Mouse (Mus musculus) lung, embryonic 14.5 days (tissue): Measurements from ENCODE around the gene Serpinf1. TPM values are rescaled to one million over a fixed set of nuclear protein-coding genes. Genes with fewer than 3 reads are reported as not detected.

ENCODE experiments used
- ATAC-seq: fragments of 200-750 bp; cut with Nextera tagmentation; 2 replicates; pipeline ENCODE4 v1.8.0; 2017; ENCODE audit warnings: mild to moderate bottlenecking, moderate TSS enrichment, moderate library complexity; ENCODE audit not compliant: insufficient read depth
- DNase-seq: peaks from one replicate; pipeline ENCODE4 v3.0.0-alpha.2; 2015
- H3K27ac ChIP-seq: fragments of 300-500 bp; sonication (generic); 2 replicates; pipeline ENCODE4 v1.5.1; 2014; ENCODE audit warnings: low read depth, mild to moderate bottlenecking, moderate library complexity
- H3K27me3 ChIP-seq: fragments of 300-500 bp; sonication (generic); 2 replicates; pipeline ENCODE4 v1.6.1; 2014; ENCODE audit warnings: low read length, control low read depth; ENCODE audit not compliant: insufficient read depth
- H3K36me3 ChIP-seq: fragments of 300-500 bp; sonication (generic); 2 replicates; pipeline ENCODE4 v1.6.1; 2014; ENCODE audit warnings: control low read depth; ENCODE audit not compliant: insufficient read depth
- H3K4me1 ChIP-seq: fragments of 300-500 bp; sonication (generic); 2 replicates; pipeline ENCODE4 v1.6.1; 2014; ENCODE audit warnings: antibody characterized with exemption, control low read depth; ENCODE audit not compliant: insufficient read depth
- H3K4me2 ChIP-seq: fragments of 300-500 bp; sonication (generic); 2 replicates; pipeline ENCODE4 v1.6.1; 2014; ENCODE audit warnings: mild to moderate bottlenecking
- H3K4me3 ChIP-seq: fragments of 300-500 bp; sonication (generic); 2 replicates; pipeline ENCODE4 v1.5.1; 2014; ENCODE audit warnings: low read depth, low read length
- H3K9ac ChIP-seq: fragments of 300-500 bp; sonication (generic); 2 replicates; pipeline ENCODE4 v1.6.1; 2014
- H3K9me3 ChIP-seq: fragments of 300-500 bp; sonication (generic); 2 replicates; pipeline ENCODE4 v1.6.1; 2016; ENCODE audit warnings: low read depth, low read length, control low read depth
- CTCF ChIP-seq: IDR thresholded peaks from 2 replicates; pipeline ENCODE4 v1.5.1; 2016; ENCODE audit warnings: antibody characterized with exemption, low read depth
- WGBS: fragments of 180-500 bp; shearing (Covaris S2); extraction: QIAGEN DNeasy Blood & Tissue Kit; methylation state at CpG from one replicate; pipeline ENCODE4 v1.1.7; 2014; 5-methylcytosine and 5-hydroxymethylcytosine counted together
- polyA plus RNA-seq: library from polyadenylated mRNA; unstranded; fragments of >200 nt; fragmentation: Nextera tagmentation; extraction: Ambion mirVana; gene quantifications from 2 replicates; pipeline ENCODE4 v1.2.1, GENCODE M21; 2014

The Serpinf1 gene
- polyA plus RNA-seq, 1 experiment from 2014 or later, result 41.7 TPM

- peak; percentile 76 for TF ChIP-seq CTCF
- Histone ChIP-seq H3K4me1 (no peaks in the 10 kb centered on the region), H3K36me3 (peaks cover 5% of the 10 kb centered on the region; the same call in 1 of the 2 replicates), H3K27ac (no peak overlapping the region), H3K4me2 (no peak overlapping the region), H3K9ac (no peak overlapping the region), H3K9me3 (no peaks in the 10 kb centered on the region), H3K4me3 (no peak overlapping the region), H3K27me3 (no peaks in the 10 kb centered on the region)
- ATAC-seq, result no peak
- peak; percentile 66 for DNase-seq
- 41% methylated on average over 3 of the region's 3 CpGs for WGBS
Measured at GRCm38 (mm10) chr11:75406865-75407264, 15.6 kb downstream of the Serpinf1 start.

- 72% methylated on average over 4 of the region's 4 CpGs for WGBS
- peaks cover 5% of the 10 kb centered on the region; the same call in 1 of the 2 replicates for H3K36me3 ChIP-seq
Measured at GRCm38 (mm10) chr11:75406104-75406503, 16.4 kb downstream of the Serpinf1 start.

DNA sequence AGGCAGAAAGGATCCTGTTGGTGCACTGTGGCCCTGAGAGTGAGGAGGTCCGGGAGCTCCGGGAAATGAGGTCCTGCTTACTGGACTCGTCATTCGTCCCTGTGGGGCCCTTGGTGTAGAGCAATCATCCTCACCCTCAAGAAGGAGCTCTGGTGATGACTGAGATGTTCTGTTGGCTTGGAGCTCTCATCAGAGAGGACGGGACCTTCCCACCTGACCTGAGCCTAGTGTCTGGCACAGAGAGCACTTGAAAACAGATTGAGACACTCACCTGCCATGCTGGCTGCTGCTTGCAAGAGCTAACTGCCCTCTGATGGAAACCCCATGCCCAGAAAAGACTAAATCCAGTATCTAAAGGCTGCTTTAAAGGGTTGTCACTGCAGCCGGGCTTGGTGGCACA, 17.7 kb downstream of the Serpinf1 start:
- Histone ChIP-seq H3K4me2 (no peak overlapping the region), H3K4me3 (no peak overlapping the region), H3K9me3 (no peaks in the 10 kb centered on the region), H3K27me3 (no peaks in the 10 kb centered on the region), H3K4me1 (no peaks in the 10 kb centered on the region), H3K9ac (no peak overlapping the region), H3K27ac (no peak overlapping the region), H3K36me3 (peaks cover 8% of the 10 kb centered on the region; the same call in 1 of the 2 replicates)
- TF ChIP-seq CTCF, result no peak
- WGBS, result 87% methylated on average over 6 of the region's 6 CpGs
- no peak for ATAC-seq
- no peak for DNase-seq

More at GRCm38 (mm10) chr11:75406104-75406503, 16.4 kb downstream of the Serpinf1 start:
- no peak overlapping the region for H3K4me2 ChIP-seq
- H3K9ac ChIP-seq, result no peak overlapping the region
- no peaks in the 10 kb centered on the region for H3K27me3 ChIP-seq
- ATAC-seq, result no peak
- no peak for DNase-seq
- H3K27ac ChIP-seq, result no peak overlapping the region
- no peak overlapping the region for H3K4me3 ChIP-seq
- H3K9me3 ChIP-seq, result no peaks in the 10 kb centered on the region
- no peak for TF ChIP-seq CTCF
- H3K4me1 ChIP-seq, result no peaks in the 10 kb centered on the region

- H3K4me2 ChIP-seq, result no peak overlapping the region
- peak overlapping the region; percentile 26 for H3K9ac ChIP-seq
- H3K27me3 ChIP-seq, result no peaks in the 10 kb centered on the region
- no peak for TF ChIP-seq CTCF
- H3K36me3 ChIP-seq, result 0 out of 2 replicates have a peak, but pooled peaks cover 8% of the 10 kb centered on the region
- ATAC-seq (no peak), DNase-seq (peak; percentile 20)
- H3K4me1 ChIP-seq, result no peaks in the 10 kb centered on the region
- WGBS, result 63% methylated on average over 6 of the region's 6 CpGs
- H3K27ac ChIP-seq, result peak overlapping the region; percentile 2; the same call in 1 of the 2 replicates
- no peak overlapping the region for H3K4me3 ChIP-seq
- H3K9me3 ChIP-seq, result no peaks in the 10 kb centered on the region
Measured at GRCm38 (mm10) chr11:75403301-75404052, 19.0 kb downstream of the Serpinf1 start.

DNA sequence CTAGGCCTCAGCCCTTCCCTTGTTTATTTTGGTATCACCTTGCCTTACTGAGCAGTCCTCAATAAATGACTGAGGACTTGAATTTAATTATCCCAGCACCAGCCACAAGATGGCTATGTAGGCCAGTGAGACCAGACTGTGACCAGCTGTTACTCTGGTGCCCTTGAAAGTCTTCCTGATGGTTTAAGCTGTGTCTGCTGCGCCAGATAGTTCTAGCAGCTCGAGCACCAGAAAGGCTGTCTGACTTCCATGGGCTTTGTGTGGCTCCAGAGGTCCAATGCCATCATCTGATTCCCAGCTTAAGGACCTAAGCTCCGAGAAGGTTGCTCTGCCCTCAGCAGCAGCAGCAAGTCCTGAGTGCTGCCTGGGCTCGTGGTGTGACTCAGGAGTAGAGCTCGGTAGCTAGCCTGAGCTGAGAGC, 20.2 kb downstream of the Serpinf1 start:
- H3K27ac ChIP-seq, result 0 out of 2 replicates have a peak overlapping the region, but pooled peaks have one; percentile 36
- H3K27me3 ChIP-seq, result no peaks in the 10 kb centered on the region
- H3K36me3 ChIP-seq, result 0 out of 2 replicates have a peak, but pooled peaks cover 8% of the 10 kb centered on the region
- DNase-seq (peak; percentile 84), ATAC-seq (peak; percentile 73)
- no peak overlapping the region for H3K9ac ChIP-seq
- no peaks in the 10 kb centered on the region for H3K4me1 ChIP-seq
- 47% methylated on average over 5 of the region's 5 CpGs for WGBS
- TF ChIP-seq CTCF, result peak; percentile 77
- no peak overlapping the region for H3K4me3 ChIP-seq
- H3K4me2 ChIP-seq, result no peak overlapping the region
- no peaks in the 10 kb centered on the region for H3K9me3 ChIP-seq

GRCm38 (mm10) chr11:75400099-75400498, 22.4 kb downstream of the Serpinf1 start:
- Histone ChIP-seq H3K4me3 (no peak overlapping the region), H3K27me3 (no peaks in the 10 kb centered on the region), H3K4me2 (no peak overlapping the region), H3K9me3 (no peaks in the 10 kb centered on the region), H3K36me3 (0 out of 2 replicates have a peak, but pooled peaks cover 8% of the 10 kb centered on the region), H3K27ac (no peak overlapping the region), H3K9ac (no peak overlapping the region), H3K4me1 (no peaks in the 10 kb centered on the region)
- ATAC-seq (no peak), DNase-seq (no peak)
- 70% methylated on average over 9 of the region's 9 CpGs for WGBS
- TF ChIP-seq CTCF, result no peak

GRCm38 (mm10) chr11:75399411-75399841, 23.1 kb downstream of the Serpinf1 start:
- H3K4me2 ChIP-seq, result no peak overlapping the region
- H3K4me1 ChIP-seq, result no peaks in the 10 kb centered on the region
- no peak overlapping the region for H3K9ac ChIP-seq
- 83% methylated on average over 11 of the region's 11 CpGs for WGBS
- no peaks in the 10 kb centered on the region for H3K9me3 ChIP-seq
- no peak for DNase-seq
- H3K4me3 ChIP-seq, result no peak overlapping the region
- ATAC-seq, result no peak
- H3K36me3 ChIP-seq, result 0 out of 2 replicates have a peak, but pooled peaks cover 6% of the 10 kb centered on the region
- H3K27me3 ChIP-seq, result no peaks in the 10 kb centered on the region
- TF ChIP-seq CTCF, result no peak
- H3K27ac ChIP-seq, result no peak overlapping the region
